Mouse (Mus musculus) heart, embryonic 12.5 days (tissue): ENCODE measurements around the gene Fbxl17. TPM values are rescaled to one million over a fixed set of nuclear protein-coding genes. Genes with fewer than 3 reads are reported as not detected.

ENCODE experiments used
- ATAC-seq: fragments of 200-750 bp; cut with Nextera tagmentation; 2 replicates; pipeline ENCODE4 v1.8.0; 2017; ENCODE audit warnings: moderate TSS enrichment, moderate library complexity; ENCODE audit not compliant: insufficient number of reproducible peaks, low FRiP score
- H3K27ac ChIP-seq: fragments of 300-500 bp; sonication (generic); 2 replicates; pipeline ENCODE4 v1.5.1; 2016; ENCODE audit warnings: mild to moderate bottlenecking, moderate library complexity; ENCODE audit not compliant: poor library complexity, severe bottlenecking
- H3K27me3 ChIP-seq: fragments of 300-500 bp; sonication (generic); replicated peaks from 2 replicates; pipeline ENCODE4 v1.6.1; 2016; ENCODE audit warnings: mild to moderate bottlenecking, moderate library complexity
- H3K36me3 ChIP-seq: fragments of 300-500 bp; sonication (generic); 2 replicates; pipeline ENCODE4 v1.6.1; 2016; ENCODE audit warnings: mild to moderate bottlenecking, moderate library complexity
- H3K4me1 ChIP-seq: fragments of 300-500 bp; sonication (generic); replicated peaks from 2 replicates; pipeline ENCODE4 v1.6.1; 2016; ENCODE audit warnings: mild to moderate bottlenecking
- H3K4me2 ChIP-seq: fragments of 300-500 bp; sonication (generic); 2 replicates; pipeline ENCODE4 v1.6.1; 2016; ENCODE audit warnings: mild to moderate bottlenecking, moderate library complexity
- H3K4me3 ChIP-seq: fragments of 300-500 bp; sonication (generic); 2 replicates; pipeline ENCODE4 v1.5.1; 2016; ENCODE audit warnings: mild to moderate bottlenecking
- H3K9ac ChIP-seq: fragments of 300-500 bp; sonication (generic); 2 replicates; pipeline ENCODE4 v1.6.1; 2016; ENCODE audit warnings: mild to moderate bottlenecking, moderate library complexity
- H3K9me3 ChIP-seq: fragments of 300-500 bp; sonication (generic); replicated peaks from 2 replicates; pipeline ENCODE4 v1.6.1; 2016; ENCODE audit warnings: mild to moderate bottlenecking, moderate library complexity
- WGBS: fragments of 180-500 bp; shearing (Covaris S2); methylation state at CpG from one replicate; pipeline ENCODE4 v1.1.7; 2016; 5-methylcytosine and 5-hydroxymethylcytosine counted together
- polyA plus RNA-seq: library from polyadenylated mRNA; unstranded; fragments of >200 nt; fragmentation: Nextera tagmentation; extraction: Ambion mirVana; gene quantifications from 2 replicates; pipeline ENCODE4 v1.2.1, GENCODE M21; 2016

Gene Fbxl17
- polyA plus RNA-seq, 1 experiment from 2014 or later: 7.1 TPM

DNA sequence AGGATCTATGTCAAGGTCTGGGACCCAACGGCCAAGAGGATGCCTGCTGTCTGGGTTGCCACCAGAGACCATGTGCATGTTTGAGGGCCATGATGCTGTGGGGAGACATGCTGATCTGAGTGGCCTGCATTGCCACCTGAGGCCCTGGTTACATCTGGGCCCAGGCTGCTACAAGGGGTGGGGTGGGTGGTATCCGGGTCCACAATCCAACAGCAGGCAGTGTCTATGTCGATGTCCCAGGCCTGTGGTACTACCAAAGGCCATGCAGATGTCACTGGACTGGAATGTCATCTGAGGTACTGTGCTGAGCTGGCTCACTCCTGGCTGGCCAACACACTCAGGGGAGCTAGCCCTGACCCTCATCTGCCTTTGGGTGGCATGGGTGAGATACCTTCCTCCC is 257.1 kb downstream of the Fbxl17 start:
- peak; percentile 42; the same call in 1 of the 2 replicates for ATAC-seq
- H3K36me3 ChIP-seq: peaks cover 6% of the 10 kb centered on the region; the same call in 1 of the 2 replicates
- H3K9me3 ChIP-seq: no peaks in the 10 kb centered on the region
- no peak overlapping the region for H3K4me2 ChIP-seq
- H3K27ac ChIP-seq: no peak overlapping the region
- H3K9ac ChIP-seq: no peak overlapping the region
- H3K4me1 ChIP-seq: peaks cover 16% of the 10 kb centered on the region
- H3K4me3 ChIP-seq: no peak overlapping the region
- 92% methylated on average over 3 of the region's 3 CpGs for WGBS
- no peaks in the 10 kb centered on the region for H3K27me3 ChIP-seq

DNA sequence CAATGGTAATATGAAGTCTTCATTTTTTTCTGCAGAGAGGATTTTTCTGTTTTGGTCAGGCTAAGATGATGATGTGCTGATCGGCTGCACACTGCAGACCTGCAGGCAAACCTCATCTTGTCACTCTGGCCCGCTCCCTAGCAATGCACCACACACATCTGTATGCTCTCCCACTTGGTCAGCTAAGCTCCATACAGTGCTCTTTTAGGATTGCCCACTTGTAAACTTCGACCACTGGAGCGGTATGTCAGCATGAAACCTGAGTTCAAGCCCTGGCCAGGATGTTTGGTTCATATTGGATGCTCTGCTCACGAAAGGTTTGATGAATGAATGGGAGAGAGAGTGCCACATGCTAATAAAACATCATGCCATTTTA is 259.1 kb downstream of the Fbxl17 start:
- Histone ChIP-seq H3K27me3 (no peaks in the 10 kb centered on the region), H3K27ac (no peak overlapping the region), H3K4me3 (no peak overlapping the region), H3K36me3 (peaks cover 6% of the 10 kb centered on the region; the same call in 1 of the 2 replicates), H3K9ac (no peak overlapping the region), H3K4me2 (no peak overlapping the region), H3K9me3 (no peaks in the 10 kb centered on the region), H3K4me1 (peaks cover 11% of the 10 kb centered on the region)
- WGBS: 78% methylated on average over 5 of the region's 5 CpGs
- no peak for ATAC-seq

- Histone ChIP-seq H3K9me3 (no peaks in the 10 kb centered on the region), H3K4me1 (peaks cover 11% of the 10 kb centered on the region), H3K27me3 (no peaks in the 10 kb centered on the region), H3K27ac (no peak overlapping the region), H3K4me2 (no peak overlapping the region), H3K4me3 (no peak overlapping the region), H3K9ac (no peak overlapping the region), H3K36me3 (peaks cover 6% of the 10 kb centered on the region; the same call in 1 of the 2 replicates)
- WGBS: 55% methylated on average over 9 of the region's 9 CpGs
- no peak for ATAC-seq
Observed at GRCm38 (mm10) chr17:63240021-63240730, 259.6 kb downstream of the Fbxl17 start.

DNA sequence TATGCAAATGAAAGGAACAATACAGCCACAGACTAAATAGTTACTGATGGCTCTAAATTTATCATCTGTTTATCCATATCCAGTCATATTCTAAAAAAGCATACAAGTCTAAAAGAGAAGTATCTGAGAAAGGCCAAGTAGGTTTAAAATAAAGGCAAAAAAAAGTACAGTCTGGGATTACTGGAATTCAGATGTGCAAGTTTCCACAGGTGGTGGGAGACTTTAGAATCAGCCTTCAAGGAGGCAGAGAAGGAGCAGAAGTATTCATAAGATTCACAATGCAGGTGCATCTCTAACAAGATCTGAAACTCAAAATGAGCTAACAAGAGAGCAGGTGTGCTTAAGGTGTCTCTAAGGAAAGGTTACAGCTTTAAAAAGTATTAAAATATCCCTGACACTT is 263.0 kb downstream of the Fbxl17 start:
- H3K27ac ChIP-seq: no peak overlapping the region
- H3K9me3 ChIP-seq: no peaks in the 10 kb centered on the region
- peaks cover 11% of the 10 kb centered on the region for H3K4me1 ChIP-seq
- no peaks in the 10 kb centered on the region for H3K27me3 ChIP-seq
- no peak overlapping the region for H3K4me3 ChIP-seq
- H3K4me2 ChIP-seq: no peak overlapping the region
- no peaks in the 10 kb centered on the region for H3K36me3 ChIP-seq
- H3K9ac ChIP-seq: no peak overlapping the region
- ATAC-seq: no peak

DNA sequence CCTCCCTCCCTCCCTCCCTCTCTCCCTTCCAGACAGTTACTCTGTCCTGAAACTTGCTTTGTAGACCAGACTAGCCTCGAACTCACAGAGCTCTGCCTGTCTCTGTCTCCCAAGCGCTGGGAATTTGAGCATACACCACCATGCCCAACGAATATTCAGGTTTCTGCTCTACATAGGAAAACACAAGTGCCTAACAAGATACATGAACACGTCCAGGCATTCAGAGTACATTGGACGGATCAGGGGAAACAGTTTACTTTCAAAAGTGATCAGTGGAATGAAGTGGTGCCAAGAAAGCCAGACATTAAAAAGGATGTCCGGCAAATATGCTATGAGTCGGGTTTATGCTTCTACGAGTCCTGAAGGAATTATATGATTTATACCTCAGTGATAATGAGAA is 263.6 kb downstream of the Fbxl17 start:
- no peaks in the 10 kb centered on the region for H3K27me3 ChIP-seq
- ATAC-seq: no peak
- H3K9ac ChIP-seq: no peak overlapping the region
- 78% methylated on average over 8 of the region's 8 CpGs for WGBS
- no peaks in the 10 kb centered on the region for H3K36me3 ChIP-seq
- peaks cover 11% of the 10 kb centered on the region for H3K4me1 ChIP-seq
- no peaks in the 10 kb centered on the region for H3K9me3 ChIP-seq
- H3K4me2 ChIP-seq: no peak overlapping the region
- no peak overlapping the region for H3K27ac ChIP-seq
- no peak overlapping the region for H3K4me3 ChIP-seq

GRCm38 (mm10) chr17:63235821-63236220 is 264.0 kb downstream of the Fbxl17 start:
- no peak overlapping the region for H3K4me2 ChIP-seq
- H3K27me3 ChIP-seq: no peaks in the 10 kb centered on the region
- no peak overlapping the region for H3K27ac ChIP-seq
- H3K9me3 ChIP-seq: no peaks in the 10 kb centered on the region
- no peaks in the 10 kb centered on the region for H3K36me3 ChIP-seq
- peaks cover 11% of the 10 kb centered on the region for H3K4me1 ChIP-seq
- 66% methylated on average over 3 of the region's 3 CpGs for WGBS
- no peak overlapping the region for H3K4me3 ChIP-seq
- no peak overlapping the region for H3K9ac ChIP-seq
- no peak for ATAC-seq

- 68% methylated on average over 4 of the region's 4 CpGs for WGBS
- no peaks in the 10 kb centered on the region for H3K9me3 ChIP-seq
- no peaks in the 10 kb centered on the region for H3K36me3 ChIP-seq
Observed at GRCm38 (mm10) chr17:63229111-63229510, 270.7 kb downstream of the Fbxl17 start.

GRCm38 (mm10) chr17:63226380-63226779 is 273.4 kb downstream of the Fbxl17 start:
- Histone ChIP-seq H3K27ac (no peak overlapping the region), H3K4me2 (no peak overlapping the region), H3K36me3 (no peaks in the 10 kb centered on the region), H3K27me3 (no peaks in the 10 kb centered on the region), H3K4me1 (no peaks in the 10 kb centered on the region), H3K4me3 (no peak overlapping the region), H3K9ac (no peak overlapping the region), H3K9me3 (no peaks in the 10 kb centered on the region)
- ATAC-seq: no peak
- 64% methylated on average over 2 of the region's 2 CpGs for WGBS

More at GRCm38 (mm10) chr17:63229111-63229510, 270.7 kb downstream of the Fbxl17 start:
- Histone ChIP-seq H3K27ac (no peak overlapping the region), H3K4me2 (no peak overlapping the region), H3K4me1 (no peaks in the 10 kb centered on the region), H3K27me3 (no peaks in the 10 kb centered on the region), H3K4me3 (no peak overlapping the region), H3K9ac (no peak overlapping the region)
- no peak for ATAC-seq

- ATAC-seq: no peak
- Histone ChIP-seq H3K4me3 (no peak overlapping the region), H3K36me3 (no peaks in the 10 kb centered on the region), H3K27me3 (no peaks in the 10 kb centered on the region), H3K9me3 (no peaks in the 10 kb centered on the region), H3K4me1 (no peaks in the 10 kb centered on the region), H3K4me2 (no peak overlapping the region), H3K27ac (no peak overlapping the region), H3K9ac (no peak overlapping the region)
- 64% methylated on average over 1 of the region's 1 CpGs for WGBS
Observed at GRCm38 (mm10) chr17:63225959-63226358, 273.9 kb downstream of the Fbxl17 start.

GRCm38 (mm10) chr17:63223675-63224074 is 276.1 kb downstream of the Fbxl17 start:
- ATAC-seq: no peak
- no peak overlapping the region for H3K27ac ChIP-seq
- no peak overlapping the region for H3K4me2 ChIP-seq
- 68% methylated on average over 4 of the region's 4 CpGs for WGBS
- no peaks in the 10 kb centered on the region for H3K4me1 ChIP-seq
- H3K36me3 ChIP-seq: no peaks in the 10 kb centered on the region
- no peaks in the 10 kb centered on the region for H3K9me3 ChIP-seq
- no peaks in the 10 kb centered on the region for H3K27me3 ChIP-seq
- H3K4me3 ChIP-seq: no peak overlapping the region
- H3K9ac ChIP-seq: no peak overlapping the region

DNA sequence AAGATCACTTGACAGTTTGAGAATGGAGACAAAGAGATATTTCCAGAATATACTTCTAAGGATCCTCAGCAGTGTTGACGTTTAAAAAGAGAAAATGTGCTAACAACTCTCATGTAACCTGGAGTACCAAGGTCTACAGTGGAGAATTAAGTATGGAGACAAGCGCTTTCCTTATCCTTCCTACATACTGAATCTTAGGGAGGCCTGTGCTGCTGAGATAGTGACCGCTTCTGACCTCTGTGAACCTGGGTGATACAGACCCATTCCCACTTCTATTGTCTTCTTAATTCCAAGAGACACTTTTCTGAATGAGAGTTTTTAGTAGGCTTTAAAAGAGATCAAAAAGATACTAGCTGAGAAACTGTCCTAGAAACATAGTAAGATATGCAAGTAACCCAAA is 278.2 kb downstream of the Fbxl17 start:
- Histone ChIP-seq H3K27ac (no peak overlapping the region), H3K36me3 (no peaks in the 10 kb centered on the region), H3K9ac (no peak overlapping the region), H3K4me2 (no peak overlapping the region), H3K27me3 (no peaks in the 10 kb centered on the region), H3K4me3 (no peak overlapping the region), H3K4me1 (no peaks in the 10 kb centered on the region), H3K9me3 (no peaks in the 10 kb centered on the region)
- no peak for ATAC-seq
- WGBS: 65% methylated on average over 3 of the region's 3 CpGs

GRCm38 (mm10) chr17:63220821-63221220 is 279.0 kb downstream of the Fbxl17 start:
- no peaks in the 10 kb centered on the region for H3K27me3 ChIP-seq
- 84% methylated on average over 5 of the region's 5 CpGs for WGBS

More at GRCm38 (mm10) chr17:63220821-63221220, 279.0 kb downstream of the Fbxl17 start:
- Histone ChIP-seq H3K36me3 (peaks cover 5% of the 10 kb centered on the region; the same call in 1 of the 2 replicates), H3K4me1 (no peaks in the 10 kb centered on the region), H3K4me3 (no peak overlapping the region), H3K9me3 (peaks cover 3% of the 10 kb centered on the region; the same call in 1 of the 2 replicates), H3K27ac (no peak overlapping the region), H3K9ac (no peak overlapping the region), H3K4me2 (no peak overlapping the region)
- ATAC-seq: no peak
